Mouse (Mus musculus) right cerebral cortex, adult 2 months (tissue): Measurements from ENCODE around the gene Ccdc149.

ENCODE experiments used
- DNase-seq, 2 experiments: peaks; one replicate each; pipeline ENCODE4 v3.0.0; 2021 to 2022; ENCODE audit warnings: low spot score in 2 of 2

Gene Ccdc149

DNA sequence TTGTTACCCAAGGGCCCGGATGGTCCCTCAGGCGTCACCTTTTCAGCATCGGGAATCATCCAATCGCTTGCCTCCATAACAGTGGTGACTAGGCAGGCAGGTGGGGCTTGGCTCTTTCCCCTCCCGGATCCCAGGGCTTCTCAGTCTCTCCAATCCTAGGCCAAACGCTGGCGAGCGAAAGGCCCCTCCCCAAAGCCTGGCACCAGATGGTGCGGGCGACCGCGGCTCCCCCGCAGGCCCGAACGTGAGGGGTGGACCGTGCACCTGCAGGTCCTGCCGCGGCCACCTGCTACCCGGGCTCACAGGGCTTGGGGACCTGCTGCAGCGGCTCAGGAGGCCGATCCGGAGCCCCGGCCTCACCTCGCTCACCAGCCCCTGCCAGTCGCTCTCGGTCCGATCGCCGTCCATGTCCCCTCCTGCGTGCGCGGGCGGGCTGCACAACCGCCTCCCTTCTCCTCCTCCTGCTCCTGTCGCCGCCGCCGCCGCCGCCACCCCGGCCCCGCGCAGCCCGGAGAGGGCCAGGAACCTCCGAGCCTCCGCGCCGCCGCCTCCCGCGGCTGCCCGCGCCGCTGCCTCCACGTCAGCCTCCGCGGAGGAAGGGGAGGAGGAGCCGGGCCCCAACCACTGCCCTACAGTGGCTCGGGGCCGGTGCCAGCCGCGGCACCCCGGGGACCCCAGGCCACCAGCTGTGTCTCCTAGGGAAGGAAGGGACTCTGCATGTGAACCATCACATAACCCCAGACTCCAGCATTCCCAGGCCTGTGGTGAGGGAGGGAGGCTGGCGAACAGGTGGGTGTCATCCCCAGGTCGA, at the start of gene Ccdc149:
Gene Ccdc149 (minus strand): TSS at position 531 of the 811 bp plus-strand sequence.
- DNase-seq, result peak; percentile 83 to 86

DNA sequence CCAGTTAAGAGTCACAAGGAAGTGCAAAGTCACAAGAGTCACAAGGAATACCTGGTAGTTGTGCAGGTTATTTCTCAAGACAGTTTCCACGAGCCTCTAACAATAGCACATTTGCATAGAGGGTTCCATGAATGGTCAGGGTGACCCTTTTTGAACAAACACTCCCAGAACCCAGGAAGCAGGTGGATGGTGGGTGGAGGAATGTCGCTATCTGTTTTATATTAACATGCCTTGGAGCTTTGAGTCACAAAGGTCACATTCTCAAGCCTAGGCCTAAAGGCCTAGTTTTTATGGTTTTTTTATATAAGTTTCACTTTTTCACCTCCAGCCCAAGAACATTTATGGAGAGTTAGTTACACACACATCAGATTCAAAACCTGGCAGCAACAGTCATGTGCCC, 48.6 kb upstream of the Ccdc149 start:
- DNase-seq, result no peak

DNA sequence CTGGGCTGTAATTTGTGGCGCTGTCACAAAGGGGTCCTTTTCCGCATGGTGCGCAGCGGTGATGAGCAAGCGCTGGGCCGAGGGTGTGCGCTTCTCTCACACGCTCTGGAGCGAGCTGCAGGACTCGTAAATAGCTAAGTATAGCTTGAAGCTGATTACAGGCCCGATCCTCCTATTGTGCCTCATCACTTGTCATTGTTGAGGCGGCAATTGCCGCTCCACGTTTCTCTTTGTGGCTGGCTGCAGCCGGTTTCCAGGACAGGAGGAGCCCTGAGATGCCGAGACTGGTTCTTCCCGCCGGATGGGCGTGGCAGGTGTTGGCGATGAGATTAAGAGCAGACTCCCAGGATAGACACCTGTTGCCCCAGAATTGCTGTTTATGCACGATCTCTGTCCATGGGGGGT, 44.8 kb upstream of the Ccdc149 start:
- DNase-seq, result peak; percentile 26 to 38

DNA sequence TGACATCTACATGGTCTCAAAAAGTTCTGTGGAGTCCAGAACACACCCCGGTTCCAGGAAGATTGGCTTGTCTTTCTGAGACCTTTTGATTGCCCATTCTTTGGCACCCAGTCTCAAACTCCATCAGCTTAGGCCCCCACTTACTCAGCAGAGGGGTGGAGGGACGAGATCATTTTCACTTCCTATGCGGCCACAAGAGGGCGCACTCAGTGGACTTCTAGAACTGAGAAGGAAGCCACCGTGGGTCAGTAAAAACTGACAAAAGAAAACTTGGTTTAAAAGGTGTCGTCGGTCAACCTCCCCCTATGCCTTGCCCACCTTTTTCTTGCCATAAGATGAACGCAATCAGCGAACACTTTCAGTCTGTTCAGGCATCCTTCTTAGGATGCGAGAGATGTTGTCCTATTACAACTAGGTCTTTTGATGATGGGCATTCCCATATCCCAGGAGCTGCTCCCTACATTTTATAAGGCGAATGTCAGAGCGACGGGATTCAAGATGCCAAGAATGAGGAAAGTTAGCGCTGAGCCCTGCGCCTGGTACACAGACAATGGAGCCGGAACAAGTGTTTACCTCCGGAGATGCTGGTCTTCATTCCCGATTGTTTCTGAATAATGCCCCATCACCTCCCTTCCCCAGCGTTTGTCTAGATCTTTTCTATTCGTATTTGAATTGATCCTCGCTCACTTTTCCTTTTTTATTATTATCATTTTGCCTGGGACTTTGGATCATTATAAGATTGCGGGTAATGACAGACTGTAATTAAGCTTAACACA, 44.1 kb upstream of the Ccdc149 start:
- DNase-seq, result peak; percentile 79 to 84

DNA sequence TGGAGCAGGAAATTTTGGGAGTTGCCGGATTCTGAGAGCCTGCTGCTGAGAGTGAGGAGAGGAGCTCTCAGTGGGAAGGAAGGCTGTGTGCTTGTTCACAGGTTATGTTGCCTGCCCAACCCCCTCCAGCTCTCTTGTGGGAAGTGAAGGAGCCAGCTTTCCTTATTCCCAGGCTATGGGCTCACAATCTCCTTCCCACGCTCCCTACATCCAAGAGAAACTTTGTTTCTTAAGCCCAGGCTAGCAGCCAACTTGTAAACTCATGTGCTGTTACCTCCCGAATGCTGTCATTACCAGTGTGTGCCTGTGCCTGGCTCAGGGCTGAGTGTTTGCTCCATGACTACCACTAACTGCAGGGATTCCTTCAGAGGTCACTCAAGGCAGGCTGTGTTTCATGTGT, 39.8 kb upstream of the Ccdc149 start:
- DNase-seq, result no peak

DNA sequence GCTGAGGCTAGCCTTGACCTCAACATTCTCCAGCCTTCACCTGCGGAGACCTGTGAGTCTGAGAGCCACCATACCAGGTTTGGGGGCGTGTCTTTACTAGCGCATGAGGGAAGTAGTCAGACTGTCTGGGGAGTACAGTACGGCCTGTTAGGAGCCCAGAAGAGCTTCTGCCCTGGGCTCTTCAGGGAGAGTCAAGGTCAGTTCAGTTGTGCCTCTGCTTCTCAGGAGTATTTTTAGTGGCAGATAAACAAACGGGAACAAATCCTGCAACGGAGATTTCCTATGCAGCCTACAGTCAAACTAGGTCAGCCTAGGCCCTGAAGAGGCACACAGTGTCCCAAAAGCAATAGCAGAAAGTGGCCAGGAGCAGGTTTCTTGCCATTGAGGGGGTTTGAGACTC, 38.1 kb upstream of the Ccdc149 start:
- no peak for DNase-seq

DNA sequence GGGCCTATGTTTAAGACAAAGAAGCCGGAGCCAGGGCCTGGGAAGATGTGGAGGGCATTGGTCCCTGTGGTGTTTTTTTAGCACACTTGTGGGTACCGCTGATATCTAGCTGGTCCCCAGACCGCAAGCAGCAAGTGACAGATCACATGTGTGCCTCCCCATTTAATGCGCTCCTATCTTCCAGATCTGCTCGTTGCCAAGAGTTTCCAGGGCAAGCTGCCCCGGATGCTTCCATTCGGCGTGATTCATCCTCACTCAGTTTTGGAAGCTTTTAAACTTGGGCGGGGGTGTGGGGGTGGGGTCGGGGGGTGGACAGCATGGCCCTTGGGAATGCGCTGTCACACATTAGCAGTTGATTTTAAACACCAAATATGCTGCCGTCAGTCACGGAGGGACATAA, 33.3 kb upstream of the Ccdc149 start:
- DNase-seq, result no peak

DNA sequence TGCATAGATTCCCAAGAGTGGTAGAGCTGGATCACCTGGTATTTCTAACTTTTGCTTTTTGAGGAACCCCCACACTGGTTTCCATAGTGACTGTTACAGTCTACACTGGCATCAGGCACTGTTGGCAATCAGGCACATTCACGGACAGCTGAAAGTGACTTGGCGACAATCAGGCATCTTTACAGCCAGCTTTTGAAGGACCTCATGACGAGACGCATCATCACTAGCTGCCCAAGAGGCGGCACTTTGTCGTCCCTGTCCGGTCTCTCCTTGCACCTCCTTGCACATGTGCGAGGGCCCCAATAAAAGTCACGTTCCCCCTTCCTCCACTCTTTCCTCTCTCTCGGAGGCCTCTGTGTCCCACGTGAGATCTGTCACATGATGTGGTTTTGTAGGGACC, 32.8 kb upstream of the Ccdc149 start:
- peak in 1 of 2 experiments; percentile 25 for DNase-seq

DNA sequence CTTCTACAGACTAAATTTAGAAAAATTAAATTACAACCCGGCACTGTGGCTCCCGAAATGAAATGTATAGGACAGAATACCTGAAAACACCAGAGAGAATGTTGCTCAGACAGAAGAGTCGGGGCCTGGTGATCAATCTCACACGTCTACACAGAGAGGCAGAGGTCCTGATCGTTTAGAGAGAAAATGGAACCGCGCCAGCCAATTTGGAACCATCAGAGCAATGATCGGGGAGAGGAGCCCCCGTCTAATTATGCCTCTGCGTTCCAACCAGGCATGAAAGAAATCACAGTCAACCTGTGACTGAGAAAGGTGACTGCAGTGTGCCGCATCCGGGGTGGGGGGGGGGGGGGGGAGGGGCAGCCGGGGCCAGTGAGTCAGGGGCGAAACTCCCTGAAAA, 24.4 kb upstream of the Ccdc149 start:
- DNase-seq, result no peak

DNA sequence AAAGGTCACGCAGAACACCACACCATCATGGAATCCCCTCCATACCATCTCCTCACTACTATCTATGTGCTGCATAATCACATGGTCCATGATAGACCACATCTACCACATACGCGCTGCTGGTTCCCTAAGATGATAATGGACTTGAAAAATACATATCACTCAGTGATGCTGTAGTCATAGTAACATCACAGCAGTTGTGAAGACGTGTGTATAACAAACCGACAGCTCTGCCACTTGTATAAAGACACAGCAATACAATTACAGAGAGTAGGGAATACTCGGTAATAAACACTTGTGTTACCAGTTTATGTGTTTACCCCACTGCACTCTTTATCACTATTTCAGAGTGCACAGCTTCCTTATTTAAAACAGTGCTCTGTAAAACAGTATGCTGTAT, 20.2 kb upstream of the Ccdc149 start:
- DNase-seq, result no peak

DNA sequence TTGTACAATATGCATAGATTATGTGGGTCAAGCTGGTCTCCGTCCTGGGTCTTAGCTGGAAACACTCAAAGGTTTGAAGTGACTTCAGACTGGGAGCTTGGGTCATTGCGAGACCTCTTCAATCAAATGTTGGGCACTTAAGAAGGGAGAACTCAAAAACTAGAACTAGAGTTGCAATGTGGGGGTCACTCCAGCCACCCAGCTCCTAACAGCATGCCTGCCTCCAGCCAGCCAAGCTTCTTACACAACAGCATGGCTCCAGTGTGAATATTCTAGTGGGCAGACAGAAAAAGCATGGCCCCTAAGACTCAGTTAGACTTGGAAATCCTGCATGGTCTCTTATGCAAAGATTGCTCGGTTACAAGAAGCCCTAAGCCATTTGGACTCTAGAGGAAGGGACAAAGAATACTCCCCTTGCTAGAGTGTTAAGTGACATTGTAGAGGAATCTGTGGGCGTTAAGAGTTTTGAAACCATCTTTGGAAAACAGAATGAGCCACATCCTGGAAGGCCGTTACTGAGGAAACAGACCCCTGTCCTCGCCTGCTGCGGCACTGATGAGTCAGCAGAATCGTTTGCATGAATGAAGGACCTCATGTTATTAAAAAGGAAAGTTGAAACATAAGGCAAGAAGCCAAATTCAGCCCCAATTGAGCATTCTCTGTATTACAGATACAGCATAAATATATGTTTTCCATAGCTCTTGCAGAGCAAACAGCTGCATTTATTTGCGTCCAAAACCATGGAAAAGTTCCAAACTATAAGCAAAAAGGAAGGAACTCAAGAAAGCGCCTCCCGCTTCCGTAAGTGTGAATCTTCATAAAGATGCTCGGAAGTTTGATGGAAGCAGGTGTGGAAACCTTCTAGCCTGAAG, 16.5 kb upstream of the Ccdc149 start:
- no peak for DNase-seq

DNA sequence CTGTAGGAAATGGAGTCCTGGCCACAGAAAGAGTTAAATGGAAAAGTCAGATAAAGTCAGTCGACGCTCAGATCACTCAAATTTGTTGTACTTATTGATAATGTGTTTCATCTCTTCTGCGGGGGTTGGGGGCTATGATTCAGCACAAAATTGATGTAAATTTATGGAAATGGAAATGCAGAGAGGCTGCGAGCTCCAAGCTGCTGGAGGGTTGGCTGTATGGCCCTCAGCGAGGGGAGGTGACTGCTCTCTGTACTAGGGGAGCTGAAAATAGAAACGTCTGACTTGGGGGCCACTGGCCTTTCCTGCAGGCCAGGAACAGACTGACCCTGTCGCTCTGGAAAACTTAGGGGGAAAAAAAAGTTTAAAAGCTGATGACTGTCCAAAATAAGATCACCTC, 5.5 kb upstream of the Ccdc149 start:
- peak in 1 of 2 experiments; percentile 26 for DNase-seq

DNA sequence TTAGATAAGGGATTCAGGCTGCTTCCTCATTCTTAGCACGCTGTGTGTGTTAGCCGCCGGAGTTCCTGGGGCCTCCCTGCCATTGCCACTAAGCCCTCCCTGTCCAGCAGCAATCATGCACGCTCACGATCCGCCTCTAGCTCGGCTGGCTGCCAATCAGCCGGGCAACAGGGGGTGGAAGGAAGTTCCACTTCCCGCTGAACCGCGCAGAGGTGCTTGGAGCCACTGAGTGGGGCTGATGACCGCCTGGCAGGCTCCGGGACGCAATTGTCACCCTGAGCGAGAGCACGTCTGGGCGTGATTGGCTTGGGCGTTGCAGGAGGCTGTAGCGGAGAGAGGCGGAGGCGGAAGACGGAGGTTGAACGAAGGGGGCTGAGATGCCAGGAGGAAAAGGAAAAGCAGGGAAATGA, 5.0 kb upstream of the Ccdc149 start:
- DNase-seq, result peak; percentile 75 to 81

DNA sequence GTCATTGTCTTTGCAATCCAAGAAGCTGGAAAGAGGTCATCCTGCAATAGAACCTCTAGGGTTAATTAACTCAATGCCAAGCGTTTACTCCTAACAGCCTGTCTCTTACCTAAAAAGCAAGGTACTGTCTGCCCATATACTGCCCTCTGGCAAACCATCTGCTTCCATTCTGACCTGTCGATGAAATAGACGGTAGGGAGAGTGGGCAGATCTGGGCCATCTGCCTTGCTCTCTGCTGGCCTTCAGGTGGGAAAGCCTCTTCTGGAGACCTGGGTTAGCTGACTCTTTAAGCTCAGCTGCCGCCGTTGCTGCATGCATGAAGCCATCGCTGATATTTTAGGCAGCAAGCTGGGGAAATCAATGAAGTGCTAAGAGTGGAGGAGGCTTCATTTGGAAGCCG, 2.7 kb upstream of the Ccdc149 start:
- no peak for DNase-seq

DNA sequence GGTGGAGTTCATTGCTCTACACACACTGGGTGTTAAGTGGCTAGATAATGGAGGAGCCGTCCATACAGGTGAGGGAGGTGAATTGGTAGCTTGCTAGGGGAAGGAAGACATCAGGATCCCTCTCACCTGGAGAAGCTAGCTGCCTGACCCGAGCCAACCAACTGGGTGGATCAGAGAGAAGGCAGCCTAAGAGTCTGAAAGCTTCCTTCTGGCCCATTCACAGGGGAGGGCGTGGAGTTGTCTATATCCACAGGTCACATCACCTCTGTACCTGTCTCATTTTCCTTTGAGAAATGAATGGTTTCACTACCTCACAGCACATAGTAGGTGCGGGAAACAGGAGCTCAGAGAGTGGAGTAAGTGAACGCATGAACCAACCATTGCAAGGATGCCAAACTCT, 770 bp downstream of the Ccdc149 start:
- no peak for DNase-seq

DNA sequence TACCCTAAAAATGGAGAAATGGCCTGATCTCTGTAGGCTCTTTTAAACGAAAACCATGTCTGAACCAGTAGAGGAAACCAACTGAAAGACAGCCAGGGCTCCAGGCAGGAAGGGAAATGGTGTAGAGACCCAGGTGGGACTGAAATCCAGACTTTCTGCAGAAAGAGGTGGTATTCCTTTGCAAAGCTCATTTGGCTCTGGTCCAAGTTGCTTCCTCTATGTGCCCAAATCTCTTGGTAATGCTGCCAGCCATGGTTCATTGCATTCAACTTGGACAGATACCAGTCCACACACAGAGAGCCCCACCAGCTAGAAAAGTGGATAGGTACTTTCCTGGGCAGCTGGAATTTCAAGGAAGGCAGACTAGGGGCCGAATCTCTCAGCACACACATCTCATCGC, 3.5 kb downstream of the Ccdc149 start:
- no peak for DNase-seq

DNA sequence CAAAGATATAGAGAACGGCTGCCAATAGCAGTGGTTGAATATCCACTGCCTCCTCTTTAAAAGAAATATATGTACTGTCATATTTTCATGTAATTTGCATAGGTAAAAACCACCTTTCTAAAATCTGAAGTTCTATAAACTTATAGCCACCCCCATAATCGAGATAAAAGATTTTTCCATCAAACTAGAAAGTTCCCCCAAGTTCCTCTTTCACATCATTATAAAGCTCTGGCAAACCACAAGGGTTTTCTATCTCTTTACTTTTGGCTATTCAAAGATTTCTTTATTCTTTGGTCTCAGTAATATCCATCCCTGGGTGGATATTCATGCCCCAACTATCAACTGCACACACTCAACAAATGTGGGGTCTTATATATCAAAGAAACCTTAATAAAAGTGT, 8.9 kb downstream of the Ccdc149 start:
- no peak for DNase-seq

DNA sequence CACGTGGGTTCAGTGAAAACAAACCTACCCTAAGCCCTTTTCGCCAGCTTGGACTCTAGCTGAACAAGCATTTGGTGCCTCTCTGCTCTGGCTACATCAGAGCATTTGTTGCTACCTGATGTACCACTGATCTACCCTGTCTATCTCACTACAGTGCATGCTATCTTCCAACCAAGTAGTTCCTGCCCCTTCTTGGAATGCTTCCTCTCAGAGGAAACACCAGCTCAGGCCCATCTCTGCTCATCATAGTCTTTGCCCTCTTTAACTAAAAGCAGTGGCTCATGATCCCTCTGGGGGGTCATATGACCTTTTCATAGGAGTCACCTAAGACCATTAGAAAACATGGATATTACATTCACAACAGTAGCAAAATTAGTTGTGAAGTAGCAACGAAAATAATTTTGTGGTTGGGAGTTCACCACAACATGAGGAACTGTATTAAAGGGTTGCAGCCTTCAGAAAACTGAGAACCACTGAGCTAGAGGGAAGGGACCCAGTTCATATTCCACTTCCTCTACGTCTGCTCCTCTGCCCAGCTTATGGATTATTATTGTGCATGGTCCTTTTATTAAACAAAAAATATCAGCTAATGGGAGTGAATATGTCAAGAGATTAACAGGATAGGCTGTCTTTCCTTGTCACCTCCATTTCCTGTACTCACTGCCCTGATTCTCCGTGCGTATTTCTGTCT, 9.7 kb downstream of the Ccdc149 start:
- no peak for DNase-seq

DNA sequence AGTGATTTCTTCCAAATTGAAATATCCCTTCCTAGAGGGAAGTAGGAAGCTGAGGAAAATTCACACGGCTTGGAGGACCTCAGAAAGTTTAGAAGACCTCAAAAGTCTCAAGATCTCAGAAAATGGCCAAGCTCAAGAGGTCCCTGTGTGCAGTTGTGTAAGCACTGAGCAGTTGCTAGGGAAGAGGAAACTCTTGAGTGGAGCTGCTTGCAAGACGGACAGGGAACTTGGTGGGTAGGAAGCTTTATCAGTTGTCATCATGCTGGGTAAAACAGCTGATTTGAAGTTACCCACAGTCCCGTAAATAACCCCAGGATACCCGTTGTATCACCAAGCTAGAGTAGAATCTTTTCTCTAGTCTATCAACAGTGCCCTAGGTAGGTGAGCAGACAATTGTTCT, 12.0 kb downstream of the Ccdc149 start:
- DNase-seq, result no peak

DNA sequence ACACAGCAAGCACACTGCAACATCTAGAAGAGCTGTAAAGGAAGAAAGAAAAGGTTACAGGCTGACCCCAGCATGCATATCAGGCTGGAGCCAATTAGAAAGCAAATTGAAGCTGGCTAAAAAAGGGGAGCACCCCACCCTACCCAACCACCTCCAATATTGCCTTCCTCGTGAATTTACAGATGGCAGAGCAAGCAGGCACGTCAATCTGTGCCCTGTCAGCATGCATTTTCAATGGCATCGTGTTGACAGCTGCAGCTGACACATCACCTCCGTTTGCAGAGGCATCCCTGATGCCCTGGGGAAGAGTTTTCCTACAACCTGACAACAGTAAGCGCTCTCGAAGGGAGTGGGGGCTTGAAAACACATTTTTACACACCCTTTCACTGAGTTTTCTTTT, 14.2 kb downstream of the Ccdc149 start:
- no peak for DNase-seq

DNA sequence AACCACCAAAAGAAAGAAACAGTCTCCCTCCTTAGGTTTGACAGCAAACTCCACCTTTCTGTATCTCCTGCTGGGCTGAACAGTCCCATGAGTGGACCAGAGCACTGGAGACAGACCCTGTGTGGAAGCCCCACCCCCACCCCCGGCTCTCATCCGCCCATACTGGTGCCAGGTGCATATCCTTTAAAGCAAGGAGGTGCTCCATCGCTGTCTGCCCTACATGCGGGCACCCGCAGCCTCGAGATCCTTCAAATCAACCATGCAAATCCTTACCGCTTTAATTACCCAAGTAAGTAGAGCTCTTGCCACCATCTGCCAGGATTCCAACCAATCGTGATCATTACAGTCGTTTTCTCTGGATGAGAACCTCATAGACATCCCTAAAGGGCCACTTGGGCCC, 20.5 kb downstream of the Ccdc149 start:
- no peak for DNase-seq

DNA sequence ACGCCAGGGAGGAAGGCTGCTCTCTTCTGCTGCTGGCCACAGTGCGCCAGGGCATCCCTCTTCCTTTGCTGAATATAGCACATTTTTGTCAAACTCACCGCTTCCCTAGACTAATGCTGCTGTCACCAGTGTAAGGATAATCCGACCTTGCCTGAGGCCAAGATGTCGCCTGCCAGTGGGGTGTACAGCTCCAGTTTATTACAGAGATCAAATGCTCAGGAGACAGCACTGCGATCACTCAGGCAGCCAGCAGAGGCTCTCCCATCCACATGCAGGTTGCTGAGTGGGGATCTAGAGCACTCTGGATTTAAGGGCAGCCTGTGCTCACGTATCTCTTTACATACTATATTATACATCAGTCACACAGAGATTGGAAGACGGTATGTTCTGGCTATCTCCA, 22.1 kb downstream of the Ccdc149 start:
- no peak for DNase-seq
